Mouse (Mus musculus) ES-E14 (cell line): ENCODE measurements at regions not wholly inside any gene's neighbourhood (a gene's known extent, or its start where the extent isn't known, plus 50 kb on each side); places are given as distances from the start of the nearest gene placed in this dataset.

Experiments
- DNase-seq: peaks from one replicate; pipeline ENCODE4 v3.0.0-alpha.2; 2013; ENCODE audit warnings: low read depth, low spot score
- H3K27ac ChIP-seq: 2 replicates; pipeline ENCODE4 v1.5.1; 2012; ENCODE audit warnings: low read depth, mild to moderate bottlenecking, low read length, moderate library complexity, mixed read lengths; ENCODE audit not compliant: poor library complexity, insufficient read depth, severe bottlenecking
- H3K36me3 ChIP-seq: 2 replicates; pipeline ENCODE4 v1.6.1; 2012; ENCODE audit warnings: mild to moderate bottlenecking, low read length, moderate library complexity, mixed read lengths; ENCODE audit not compliant: control insufficient read depth, poor library complexity, insufficient read depth, severe bottlenecking
- H3K4me1 ChIP-seq, 2 experiments: fragments of 150-350 bp in 1 of 2; sonication (generic) in 1 of 2; 2 replicates each; pipeline ENCODE4 v1.6.1; 2012; ENCODE audit warnings: low read length in 2 of 2, mild to moderate bottlenecking in 1 of 2, mixed read lengths in 1 of 2; ENCODE audit not compliant: control insufficient read depth in 2 of 2, insufficient read depth in 2 of 2, poor library complexity in 1 of 2
- H3K4me3 ChIP-seq, 2 experiments: fragments of 150-350 bp in 1 of 2; sonication (generic) in 1 of 2; 2 replicates each; pipeline ENCODE4 v1.5.1; 2012; ENCODE audit warnings: low read length in 2 of 2, low read depth in 1 of 2, mild to moderate bottlenecking in 1 of 2, mixed read lengths in 1 of 2; ENCODE audit not compliant: insufficient read depth in 1 of 2, poor library complexity in 1 of 2, severe bottlenecking in 1 of 2
- H3K9ac ChIP-seq: 2 replicates; pipeline ENCODE4 v1.6.1; 2012; ENCODE audit warnings: low read depth, mild to moderate bottlenecking, low read length, mixed read lengths; ENCODE audit not compliant: poor library complexity, insufficient read depth, severe bottlenecking
- H3K9me3 ChIP-seq: fragments of 150-350 bp; sonication (generic); 2 replicates; pipeline ENCODE4 v1.6.1; 2012; ENCODE audit warnings: low read depth, mild to moderate bottlenecking, low read length; ENCODE audit not compliant: control insufficient read depth, insufficient read depth
- CHD2 ChIP-seq: IDR thresholded peaks from 2 replicates; pipeline ENCODE4 v1.6.1; 2014; ENCODE audit warnings: mild to moderate bottlenecking, low read depth, low read length, inconsistent platforms
- HCFC1 ChIP-seq: IDR thresholded peaks from 2 replicates; pipeline ENCODE4 v1.6.1; 2012; ENCODE audit warnings: low read length, inconsistent platforms, borderline replicate concordance; ENCODE audit not compliant: insufficient read depth
- MAFK ChIP-seq: IDR thresholded peaks from 2 replicates; pipeline ENCODE4 v1.6.1; 2014; ENCODE audit warnings: mild to moderate bottlenecking, low read depth, low read length, inconsistent platforms; ENCODE audit not compliant: insufficient read depth
- ZC3H11A ChIP-seq: IDR thresholded peaks from 2 replicates; pipeline ENCODE4 v1.6.1; 2012; ENCODE audit warnings: low read depth, mild to moderate bottlenecking, inconsistent platforms, low read length, borderline replicate concordance
- ZNF384 ChIP-seq: IDR thresholded peaks from 2 replicates; pipeline ENCODE4 v1.6.1; 2012; ENCODE audit warnings: low read depth, low read length, inconsistent platforms
- in situ Hi-C, 2 experiments: fragments of 600-800 bp; cut with MboI; formaldehyde crosslinking; loops; one replicate each; pipeline ENCODE4 v1.15.1; 2025; ENCODE audit warnings: low sequenced_read_pairs in 2 of 2, inconsistent platforms in 1 of 2; ENCODE audit not compliant: unreplicated experiment in 2 of 2

DNA sequence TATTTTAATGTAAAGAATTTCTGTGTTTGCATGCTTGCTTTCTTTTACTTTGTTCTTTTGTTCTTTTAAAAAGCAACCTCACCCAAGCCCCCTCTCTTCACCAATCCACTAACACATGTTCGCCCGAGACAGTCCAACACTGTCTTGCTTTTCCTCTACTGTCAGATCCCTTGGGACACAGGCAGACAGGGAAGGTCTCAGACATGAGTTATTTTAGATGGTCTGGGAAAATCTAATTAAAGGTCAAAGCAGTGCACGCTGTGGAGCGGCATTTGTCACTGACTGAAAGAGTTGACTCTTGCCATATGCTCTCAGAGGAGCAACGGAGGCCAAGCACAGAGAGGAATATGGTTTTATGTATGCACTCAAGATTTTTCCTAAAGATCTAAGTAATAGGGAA is 279.6 kb downstream of the Gm11146 start:
- no peaks in the 10 kb centered on the region for H3K4me1 ChIP-seq
- H3K4me3 ChIP-seq, result no peak overlapping the region
- no peak for TF ChIP-seq ZC3H11A
- in situ Hi-C loops, result no loop called here
- no peaks in the 10 kb centered on the region for H3K36me3 ChIP-seq
- H3K9ac ChIP-seq, result no peak overlapping the region
- H3K9me3 ChIP-seq, result no peaks in the 10 kb centered on the region
- no peak for DNase-seq
- H3K27ac ChIP-seq, result no peak overlapping the region

DNA sequence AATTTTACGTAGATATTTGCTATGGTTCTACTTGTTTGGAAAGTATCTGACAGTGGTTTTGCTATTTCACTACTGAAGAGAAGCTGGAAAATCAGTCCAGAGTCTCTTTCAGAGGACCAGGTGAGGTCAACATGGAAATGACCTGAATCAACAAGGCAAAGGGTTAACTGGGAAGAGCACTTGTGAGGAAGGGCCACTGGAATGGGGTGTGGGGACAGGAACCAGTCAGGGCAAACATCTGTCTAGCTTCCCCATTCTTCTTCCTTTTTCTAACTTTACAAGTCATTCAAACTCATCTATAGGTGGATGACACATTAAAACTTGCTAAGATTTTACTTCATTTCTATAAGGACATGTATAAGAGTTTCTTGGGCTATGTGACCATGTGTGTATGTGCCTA is 283.7 kb downstream of the Gm11146 start:
- no peak for DNase-seq
- Histone ChIP-seq H3K4me3 (no peak overlapping the region), H3K9me3 (no peaks in the 10 kb centered on the region), H3K36me3 (no peaks in the 10 kb centered on the region), H3K9ac (no peak overlapping the region), H3K4me1 (no peaks in the 10 kb centered on the region), H3K27ac (no peak overlapping the region)
- TF ChIP-seq HCFC1 (no peak), ZNF384 (no peak), MAFK (no peak), ZC3H11A (no peak), CHD2 (no peak)
- in situ Hi-C loops, result no loop called here

DNA sequence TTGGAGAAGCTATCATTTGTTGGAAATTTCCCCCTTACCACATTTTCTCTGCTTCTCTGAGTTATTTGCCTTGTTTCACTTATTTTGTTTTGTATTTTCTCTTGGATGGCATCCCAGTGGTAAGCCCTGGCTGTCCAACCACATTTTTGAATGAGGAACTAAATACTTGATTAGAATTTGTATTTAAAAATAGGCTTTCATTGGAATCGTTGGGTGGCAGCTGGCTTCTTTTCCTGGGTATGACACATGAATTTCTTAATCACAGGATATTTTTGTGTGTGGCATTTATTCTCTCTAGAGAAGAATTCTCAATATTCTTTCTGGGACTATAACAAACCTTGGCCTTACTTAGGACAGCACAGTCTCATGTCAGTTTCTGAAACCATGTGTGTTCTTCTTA is 286.5 kb downstream of the Gm11146 start:
- DNase-seq, result no peak
- no peaks in the 10 kb centered on the region for H3K36me3 ChIP-seq
- TF ChIP-seq HCFC1 (no peak), ZC3H11A (no peak), MAFK (no peak), ZNF384 (no peak), CHD2 (no peak)
- no peak overlapping the region for H3K4me3 ChIP-seq
- H3K4me1 ChIP-seq, result no peaks in the 10 kb centered on the region
- H3K9ac ChIP-seq, result no peak overlapping the region
- H3K27ac ChIP-seq, result no peak overlapping the region
- in situ Hi-C loops, result no loop called here
- H3K9me3 ChIP-seq, result no peaks in the 10 kb centered on the region

DNA sequence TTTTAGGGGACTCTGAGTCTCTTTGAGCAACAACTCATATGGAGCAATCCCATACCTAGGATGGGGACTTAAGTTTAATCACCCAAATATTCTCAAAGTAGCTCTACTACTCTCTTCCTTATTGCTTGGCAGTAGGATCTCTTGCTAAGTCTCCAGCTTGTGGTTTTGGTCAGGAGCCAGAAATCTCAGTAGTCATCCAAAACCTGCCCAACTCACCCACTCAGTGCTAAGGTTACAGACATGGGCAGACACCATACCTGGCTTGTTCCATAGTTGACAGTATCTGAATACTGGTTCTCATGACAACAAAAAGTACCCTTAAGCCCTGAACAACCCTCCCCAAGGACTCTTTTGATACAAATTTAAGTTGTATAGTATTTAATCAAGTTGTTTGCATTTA is 288.7 kb downstream of the Gm11146 start:
- Histone ChIP-seq H3K36me3 (no peaks in the 10 kb centered on the region), H3K9ac (no peak overlapping the region), H3K4me3 (no peak overlapping the region), H3K4me1 (no peaks in the 10 kb centered on the region), H3K9me3 (no peaks in the 10 kb centered on the region), H3K27ac (no peak overlapping the region)
- DNase-seq, result no peak
- in situ Hi-C loops, result no loop called here
- no peak for TF ChIP-seq ZC3H11A
- no peak for TF ChIP-seq HCFC1
- no peak for TF ChIP-seq ZNF384
- TF ChIP-seq MAFK, result no peak
- TF ChIP-seq CHD2, result no peak
